Mouse (Mus musculus) ES-E14 (cell line): ENCODE data around the gene Gdf9. TPM values are rescaled to one million over a fixed set of nuclear protein-coding genes. Genes with fewer than 3 reads are reported as not detected.

Source experiments
- DNase-seq: peaks from one replicate; pipeline ENCODE4 v3.0.0-alpha.2; 2013; ENCODE audit warnings: low read depth, low spot score
- H3K27ac ChIP-seq: 2 replicates; pipeline ENCODE4 v1.5.1; 2012; ENCODE audit warnings: low read depth, mild to moderate bottlenecking, low read length, moderate library complexity, mixed read lengths; ENCODE audit not compliant: poor library complexity, insufficient read depth, severe bottlenecking
- H3K36me3 ChIP-seq: 2 replicates; pipeline ENCODE4 v1.6.1; 2012; ENCODE audit warnings: mild to moderate bottlenecking, low read length, moderate library complexity, mixed read lengths; ENCODE audit not compliant: control insufficient read depth, poor library complexity, insufficient read depth, severe bottlenecking
- H3K4me1 ChIP-seq, 2 experiments: fragments of 150-350 bp in 1 of 2; sonication (generic) in 1 of 2; 2 replicates each; pipeline ENCODE4 v1.6.1; 2012; ENCODE audit warnings: low read length in 2 of 2, mild to moderate bottlenecking in 1 of 2, mixed read lengths in 1 of 2; ENCODE audit not compliant: control insufficient read depth in 2 of 2, insufficient read depth in 2 of 2, poor library complexity in 1 of 2
- H3K4me3 ChIP-seq, 2 experiments: fragments of 150-350 bp in 1 of 2; sonication (generic) in 1 of 2; 2 replicates each; pipeline ENCODE4 v1.5.1; 2012; ENCODE audit warnings: low read length in 2 of 2, low read depth in 1 of 2, mild to moderate bottlenecking in 1 of 2, mixed read lengths in 1 of 2; ENCODE audit not compliant: insufficient read depth in 1 of 2, poor library complexity in 1 of 2, severe bottlenecking in 1 of 2
- H3K9ac ChIP-seq: 2 replicates; pipeline ENCODE4 v1.6.1; 2012; ENCODE audit warnings: low read depth, mild to moderate bottlenecking, low read length, mixed read lengths; ENCODE audit not compliant: poor library complexity, insufficient read depth, severe bottlenecking
- H3K9me3 ChIP-seq: fragments of 150-350 bp; sonication (generic); 2 replicates; pipeline ENCODE4 v1.6.1; 2012; ENCODE audit warnings: low read depth, mild to moderate bottlenecking, low read length; ENCODE audit not compliant: control insufficient read depth, insufficient read depth
- CHD2 ChIP-seq: IDR thresholded peaks from 2 replicates; pipeline ENCODE4 v1.6.1; 2014; ENCODE audit warnings: mild to moderate bottlenecking, low read depth, low read length, inconsistent platforms
- HCFC1 ChIP-seq: IDR thresholded peaks from 2 replicates; pipeline ENCODE4 v1.6.1; 2012; ENCODE audit warnings: low read length, inconsistent platforms, borderline replicate concordance; ENCODE audit not compliant: insufficient read depth
- MAFK ChIP-seq: IDR thresholded peaks from 2 replicates; pipeline ENCODE4 v1.6.1; 2014; ENCODE audit warnings: mild to moderate bottlenecking, low read depth, low read length, inconsistent platforms; ENCODE audit not compliant: insufficient read depth
- ZC3H11A ChIP-seq: IDR thresholded peaks from 2 replicates; pipeline ENCODE4 v1.6.1; 2012; ENCODE audit warnings: low read depth, mild to moderate bottlenecking, inconsistent platforms, low read length, borderline replicate concordance
- ZNF384 ChIP-seq: IDR thresholded peaks from 2 replicates; pipeline ENCODE4 v1.6.1; 2012; ENCODE audit warnings: low read depth, low read length, inconsistent platforms
- in situ Hi-C, 2 experiments: fragments of 600-800 bp; cut with MboI; formaldehyde crosslinking; loops; one replicate each; pipeline ENCODE4 v1.15.1; 2025; ENCODE audit warnings: low sequenced_read_pairs in 2 of 2, inconsistent platforms in 1 of 2; ENCODE audit not compliant: unreplicated experiment in 2 of 2
- total RNA-seq: library from RNA; depleted of rRNA; stranded (reverse); fragments of 300-350 nt; gene quantifications from 2 replicates; pipeline ENCODE4 v1.2.3, GENCODE M21; 2012

Gdf9 gene
- total RNA-seq, 1 experiment, result 0.45 TPM

GRCm38 (mm10) chr11:53429182-53429581 lies 1.6 kb upstream of the Gdf9 start:
- no peaks in the 10 kb centered on the region for H3K9me3 ChIP-seq
- TF ChIP-seq ZNF384 (0 out of 2 replicates have a peak, but pooled peaks have one; percentile 23), ZC3H11A (no peak), CHD2 (no peak)
- no peak for DNase-seq
- peaks cover 5% of the 10 kb centered on the region for H3K36me3 ChIP-seq
- H3K4me3 ChIP-seq, result peak overlapping the region; percentile 77 to 91
- in situ Hi-C loops, result no loop called here
- H3K4me1 ChIP-seq, result peaks cover 0 to 1% of the 10 kb centered on the region in 2 experiments; a peak in 2 of 4 replicates
- no peak overlapping the region for H3K27ac ChIP-seq
- H3K9ac ChIP-seq, result peak overlapping the region; percentile 97

GRCm38 (mm10) chr11:53430300-53430669 lies 538 bp upstream of the Gdf9 start:
- no peak for DNase-seq

GRCm38 (mm10) chr11:53431347-53432056 lies 679 bp downstream of the Gdf9 start:
- Histone ChIP-seq H3K4me3 (peak overlapping the region; percentile 46 to 72), H3K4me1 (peaks cover 0 to 11% of the 10 kb centered on the region in 2 experiments; a peak in 3 of 4 replicates), H3K36me3 (peaks cover 5% of the 10 kb centered on the region), H3K9ac (peak overlapping the region; percentile 0; the same call in 1 of the 2 replicates), H3K9me3 (no peaks in the 10 kb centered on the region), H3K27ac (no peak overlapping the region; the same call in 1 of the 2 replicates)
- no peak for TF ChIP-seq ZNF384
- TF ChIP-seq MAFK, result no peak
- no peak for TF ChIP-seq ZC3H11A
- no peak for TF ChIP-seq CHD2
- in situ Hi-C loops, result no loop called here
- DNase-seq, result no peak

More at GRCm38 (mm10) chr11:53430300-53430669, 538 bp upstream of the Gdf9 start:
- Histone ChIP-seq H3K9me3 (no peaks in the 10 kb centered on the region), H3K9ac (peak overlapping the region; percentile 97), H3K4me3 (peak overlapping the region; percentile 77 to 91), H3K36me3 (peaks cover 5% of the 10 kb centered on the region), H3K4me1 (peaks cover 0 to 4% of the 10 kb centered on the region in 2 experiments; a peak in 2 of 4 replicates), H3K27ac (peak overlapping the region; percentile 86)
- no peak for TF ChIP-seq HCFC1
- TF ChIP-seq ZC3H11A, result no peak
- TF ChIP-seq ZNF384, result no peak
- no peak for TF ChIP-seq CHD2
- no peak for TF ChIP-seq MAFK
- in situ Hi-C loops, result no loop called here

- H3K4me3 ChIP-seq, result no peak overlapping the region
Observed at GRCm38 (mm10) chr11:53433057-53433456, 2.2 kb downstream of the Gdf9 start.

More at GRCm38 (mm10) chr11:53433057-53433456, 2.2 kb downstream of the Gdf9 start:
- no peak overlapping the region for H3K9ac ChIP-seq
- in situ Hi-C loops, result no loop called here
- H3K27ac ChIP-seq, result no peak overlapping the region
- TF ChIP-seq MAFK (no peak), CHD2 (no peak), ZC3H11A (no peak), HCFC1 (no peak), ZNF384 (no peak)
- no peaks in the 10 kb centered on the region for H3K9me3 ChIP-seq
- peaks cover 0 to 15% of the 10 kb centered on the region in 2 experiments; a peak in 3 of 4 replicates for H3K4me1 ChIP-seq
- peaks cover 5% of the 10 kb centered on the region for H3K36me3 ChIP-seq
- no peak for DNase-seq
